Mouse (Mus musculus) olfactory bulb, adult 2 months (tissue): Measurements from ENCODE around the gene Siah1b.

Experiments used
- CTCF ChIP-seq: fragments of 200-500 bp; IDR thresholded peaks from 2 replicates; pipeline ENCODE4 v1.5.1; 2012; ENCODE audit warnings: low read depth, mild to moderate bottlenecking, low read length, moderate library complexity; ENCODE audit not compliant: insufficient read depth
- POLR2A ChIP-seq: fragments of 200-500 bp; IDR thresholded peaks from 2 replicates; pipeline ENCODE4 v1.6.1; 2012; ENCODE audit warnings: mild to moderate bottlenecking, low read depth, low read length, moderate library complexity; ENCODE audit not compliant: insufficient read depth

- TF ChIP-seq POLR2A (no peak), CTCF (no peak)
Observed at GRCm38 (mm10) chrX:164046736-164047135, 29.6 kb downstream of the Siah1b start.
